Mouse (Mus musculus) heart, postnatal 0 days (tissue): ENCODE results near the gene Mark3.

Experiments used
- CTCF ChIP-seq: IDR thresholded peaks from 2 replicates; pipeline ENCODE4 v1.5.1; 2016; ENCODE audit warnings: antibody characterized with exemption, control low read depth, low read depth
- EP300 ChIP-seq: IDR thresholded peaks from 2 replicates; pipeline ENCODE4 v1.6.1; 2016; ENCODE audit warnings: antibody characterized with exemption, low read depth

GRCm38 (mm10) chr12:111593775-111594174 is 19.5 kb downstream of the Mark3 start:
- TF ChIP-seq CTCF (no peak), EP300 (no peak)
